Mouse (Mus musculus): ENCODE results near the gene Rpl18. TPM values are rescaled to one million over a fixed set of nuclear protein-coding genes. Genes with fewer than 3 reads are reported as not detected.
A peak's percentile ranks its signal among the peaks of the same experiment; 100 is the strongest.

Gene Rpl18
- polyA plus RNA-seq, 1 experiment from 2014 or later = 682 TPM

- no peak overlapping the region for H3K4me2 ChIP-seq (replicated peaks)
- H3K9me3 ChIP-seq (replicated peaks) = no peaks in the 10 kb centered on the region
- H3K36me3 ChIP-seq = no peaks in the 10 kb centered on the region
- peaks cover 10% of the 10 kb centered on the region for H3K4me1 ChIP-seq
- no peak overlapping the region; the same call in 1 of the 2 replicates for H3K9ac ChIP-seq
- no peaks in the 10 kb centered on the region for H3K27me3 ChIP-seq
- H3K4me3 ChIP-seq = no peak overlapping the region
- 80% methylated on average over 7 of the region's 7 CpGs for WGBS
- no peak overlapping the region for H3K27ac ChIP-seq
- no peak for ATAC-seq (ENCODE audit: low FRiP score)
Observed at GRCm38 (mm10) chr7:45748110-45748509, 32.9 kb downstream of the Rpl18 start.

GRCm38 (mm10) chr7:45749401-45749800 lies 34.1 kb downstream of the Rpl18 start:
- Histone ChIP-seq H3K9ac (0 out of 2 replicates have a peak overlapping the region, but pooled peaks have one; percentile 24), H3K27ac (no peak overlapping the region), H3K27me3 (no peaks in the 10 kb centered on the region), H3K4me1 (peaks cover 10% of the 10 kb centered on the region), H3K36me3 (no peaks in the 10 kb centered on the region), H3K4me2 (replicated peaks) (no peak overlapping the region), H3K9me3 (replicated peaks) (no peaks in the 10 kb centered on the region), H3K4me3 (no peak overlapping the region)
- WGBS = 56% methylated on average over 9 of the region's 10 CpGs
- no peak for ATAC-seq (ENCODE audit: low FRiP score)

- H3K9me3 ChIP-seq (replicated peaks) = no peaks in the 10 kb centered on the region
- H3K4me2 ChIP-seq (replicated peaks) = no peak overlapping the region
- no peaks in the 10 kb centered on the region for H3K27me3 ChIP-seq
- H3K4me1 ChIP-seq = peaks cover 10% of the 10 kb centered on the region
- ATAC-seq (ENCODE audit: low FRiP score) = no peak
- H3K36me3 ChIP-seq = no peaks in the 10 kb centered on the region
- WGBS = 82% methylated on average over 9 of the region's 9 CpGs
- H3K4me3 ChIP-seq = no peak overlapping the region
- H3K9ac ChIP-seq = no peak overlapping the region
- no peak overlapping the region for H3K27ac ChIP-seq
Observed at GRCm38 (mm10) chr7:45750162-45750561, 34.9 kb downstream of the Rpl18 start.

- Histone ChIP-seq H3K4me2 (replicated peaks) (no peak overlapping the region), H3K36me3 (no peaks in the 10 kb centered on the region), H3K9me3 (replicated peaks) (no peaks in the 10 kb centered on the region), H3K4me1 (peaks cover 3% of the 10 kb centered on the region; the same call in 1 of the 2 replicates), H3K27ac (no peak overlapping the region), H3K4me3 (no peak overlapping the region), H3K27me3 (peaks cover 34% of the 10 kb centered on the region), H3K9ac (no peak overlapping the region)
- no peak for ATAC-seq (ENCODE audit: low FRiP score)
- WGBS = 58% methylated on average over 6 of the region's 6 CpGs
Observed at GRCm38 (mm10) chr7:45755703-45756102, 40.4 kb downstream of the Rpl18 start.

- 8% methylated on average over 27 of the region's 27 CpGs for WGBS
- Histone ChIP-seq H3K4me1 (peaks cover 3% of the 10 kb centered on the region; the same call in 1 of the 2 replicates), H3K4me3 (peak overlapping the region; percentile 6; the same call in 1 of the 2 replicates), H3K9me3 (replicated peaks) (no peaks in the 10 kb centered on the region), H3K27ac (no peak overlapping the region), H3K27me3 (peaks cover 34% of the 10 kb centered on the region), H3K9ac (peak overlapping the region; percentile 2; the same call in 1 of the 2 replicates), H3K36me3 (no peaks in the 10 kb centered on the region), H3K4me2 (replicated peaks) (peak overlapping the region; percentile 40)
- 0 out of 2 replicates have a peak, but pooled peaks have one; percentile 54 for ATAC-seq (ENCODE audit: low FRiP score)
Observed at GRCm38 (mm10) chr7:45759400-45759799, 44.1 kb downstream of the Rpl18 start.

DNA sequence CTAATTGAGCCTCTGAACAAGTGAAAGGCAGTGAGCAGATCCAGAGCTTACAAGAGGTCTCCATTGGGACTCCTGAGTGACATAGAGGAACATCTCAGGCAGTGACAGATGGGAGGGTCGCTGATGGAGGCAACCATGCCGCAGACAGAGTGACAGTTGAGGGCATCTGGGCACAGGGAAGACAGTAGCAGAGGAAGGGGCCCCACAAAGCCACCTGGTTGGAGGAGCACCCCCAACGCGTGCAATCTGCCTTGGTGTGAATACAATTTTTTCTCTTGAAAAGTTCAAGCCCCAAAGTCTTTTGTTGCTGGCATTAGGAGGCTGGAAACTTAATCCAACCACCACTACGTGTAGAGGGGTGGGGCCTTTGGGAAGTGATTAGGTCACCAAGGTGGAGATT lies 44.9 kb downstream of the Rpl18 start:
- Histone ChIP-seq H3K4me1 (peaks cover 3% of the 10 kb centered on the region; the same call in 1 of the 2 replicates), H3K27me3 (peaks cover 38% of the 10 kb centered on the region), H3K36me3 (no peaks in the 10 kb centered on the region), H3K27ac (no peak overlapping the region), H3K4me2 (replicated peaks) (no peak overlapping the region), H3K9ac (no peak overlapping the region), H3K4me3 (no peak overlapping the region), H3K9me3 (replicated peaks) (no peaks in the 10 kb centered on the region)
- WGBS = 59% methylated on average over 5 of the region's 5 CpGs
- no peak; the same call in 1 of the 2 replicates for ATAC-seq (ENCODE audit: low FRiP score)

- Histone ChIP-seq H3K27ac (no peak overlapping the region), H3K4me3 (no peak overlapping the region), H3K36me3 (no peaks in the 10 kb centered on the region), H3K4me2 (replicated peaks) (no peak overlapping the region), H3K9me3 (replicated peaks) (no peaks in the 10 kb centered on the region), H3K9ac (no peak overlapping the region), H3K4me1 (no peaks in the 10 kb centered on the region), H3K27me3 (peaks cover 4% of the 10 kb centered on the region; the same call in 1 of the 2 replicates)
- 64% methylated on average over 8 of the region's 8 CpGs for WGBS
- ATAC-seq (ENCODE audit: low FRiP score) = no peak
Observed at GRCm38 (mm10) chr7:45765995-45766394, 50.7 kb downstream of the Rpl18 start.

GRCm38 (mm10) chr7:45766764-45767163 lies 51.5 kb downstream of the Rpl18 start:
- peaks cover 4% of the 10 kb centered on the region; the same call in 1 of the 2 replicates for H3K27me3 ChIP-seq
- no peaks in the 10 kb centered on the region for H3K9me3 ChIP-seq (replicated peaks)
- WGBS = 46% methylated on average over 8 of the region's 8 CpGs
- no peak overlapping the region for H3K27ac ChIP-seq
- H3K4me3 ChIP-seq = no peak overlapping the region
- H3K4me2 ChIP-seq (replicated peaks) = no peak overlapping the region
- no peak for ATAC-seq (ENCODE audit: low FRiP score)
- no peaks in the 10 kb centered on the region for H3K4me1 ChIP-seq
- no peaks in the 10 kb centered on the region for H3K36me3 ChIP-seq
- H3K9ac ChIP-seq = no peak overlapping the region

GRCm38 (mm10) chr7:45767500-45767899 lies 52.2 kb downstream of the Rpl18 start:
- H3K27ac ChIP-seq = no peak overlapping the region

More at GRCm38 (mm10) chr7:45767500-45767899, 52.2 kb downstream of the Rpl18 start:
- no peaks in the 10 kb centered on the region for H3K36me3 ChIP-seq
- H3K4me3 ChIP-seq = no peak overlapping the region
- no peak overlapping the region for H3K9ac ChIP-seq
- no peak overlapping the region for H3K4me2 ChIP-seq (replicated peaks)
- WGBS = 89% methylated on average over 6 of the region's 6 CpGs
- no peaks in the 10 kb centered on the region for H3K9me3 ChIP-seq (replicated peaks)
- ATAC-seq (ENCODE audit: low FRiP score) = no peak
- H3K27me3 ChIP-seq = peaks cover 4% of the 10 kb centered on the region; the same call in 1 of the 2 replicates
- H3K4me1 ChIP-seq = no peaks in the 10 kb centered on the region

Other genes with a start within 250 kb of the Rpl18 start
- 231 and 244 TPM in 2 replicates for gene Bax, start 248.6 kb upstream of the Rpl18 start, polyA plus RNA-seq (2016; fragmentation: Nextera tagmentation; extraction: Ambion mirVana)
- 0.13 and 0.54 TPM in 2 replicates for gene Tulp2, start 233.6 kb upstream of the Rpl18 start, polyA plus RNA-seq (2016; fragmentation: Nextera tagmentation; extraction: Ambion mirVana)
- gene Gm45808, start 228.6 kb upstream of the Rpl18 start, polyA plus RNA-seq (2016; fragmentation: Nextera tagmentation; extraction: Ambion mirVana) = not detected in 2 replicates
- gene Dhdh, start 226.7 kb upstream of the Rpl18 start, polyA plus RNA-seq (2016; fragmentation: Nextera tagmentation; extraction: Ambion mirVana) = 3.4 and 3.5 TPM in 2 replicates
- gene Nucb1, start 205.1 kb upstream of the Rpl18 start, polyA plus RNA-seq (2016; fragmentation: Nextera tagmentation; extraction: Ambion mirVana) = 144 and 147 TPM in 2 replicates
- 16.7 and 19.2 TPM in 2 replicates for gene Ppp1r15a, start 189.2 kb upstream of the Rpl18 start, polyA plus RNA-seq (2016; fragmentation: Nextera tagmentation; extraction: Ambion mirVana)
- 1.9 and 3.8 TPM in 2 replicates for gene Plekha4, start 189.1 kb upstream of the Rpl18 start, polyA plus RNA-seq (2016; fragmentation: Nextera tagmentation; extraction: Ambion mirVana)
- 0.70 and 0.79 TPM in 2 replicates for gene Hsd17b14, start 160.6 kb upstream of the Rpl18 start, polyA plus RNA-seq (2016; fragmentation: Nextera tagmentation; extraction: Ambion mirVana)
- 35.2 and 36.9 TPM in 2 replicates for gene Bcat2, start 145.3 kb upstream of the Rpl18 start, polyA plus RNA-seq (2016; fragmentation: Nextera tagmentation; extraction: Ambion mirVana)
- gene Fgf21, start 100.0 kb upstream of the Rpl18 start, polyA plus RNA-seq (2016; fragmentation: Nextera tagmentation; extraction: Ambion mirVana) = 0.45 TPM in 1 of 2 replicates, not detected in the other
- gene Fut1, start 98.2 kb upstream of the Rpl18 start, polyA plus RNA-seq (2016; fragmentation: Nextera tagmentation; extraction: Ambion mirVana) = 0.14 TPM in 1 of 2 replicates, not detected in the other
- 0.18 TPM in 1 of 2 replicates, not detected in the other for gene Izumo1, start 93.6 kb upstream of the Rpl18 start, polyA plus RNA-seq (2016; fragmentation: Nextera tagmentation; extraction: Ambion mirVana)
- 15.6 and 16.2 TPM in 2 replicates for gene Rasip1, start 88.0 kb upstream of the Rpl18 start, polyA plus RNA-seq (2016; fragmentation: Nextera tagmentation; extraction: Ambion mirVana)
- 3.7 and 4.8 TPM in 2 replicates for gene Mamstr, start 75.5 kb upstream of the Rpl18 start, polyA plus RNA-seq (2016; fragmentation: Nextera tagmentation; extraction: Ambion mirVana)
- gene Fut2, start 49.1 kb upstream of the Rpl18 start, polyA plus RNA-seq (2016; fragmentation: Nextera tagmentation; extraction: Ambion mirVana) = 0.37 TPM in 1 of 2 replicates, not detected in the other
- 0.68 and 1.2 TPM in 2 replicates for gene Ntn5, start 31.4 kb upstream of the Rpl18 start, polyA plus RNA-seq (2016; fragmentation: Nextera tagmentation; extraction: Ambion mirVana)
- 1.1 and 2.2 TPM in 2 replicates for gene Sec1, start 21.1 kb upstream of the Rpl18 start, polyA plus RNA-seq (2016; fragmentation: Nextera tagmentation; extraction: Ambion mirVana)
- gene Car11, start 15.6 kb upstream of the Rpl18 start, polyA plus RNA-seq (2016; fragmentation: Nextera tagmentation; extraction: Ambion mirVana) = 21.2 and 25.5 TPM in 2 replicates
- 4.2 and 5.3 TPM in 2 replicates for gene Dbp, start 10.4 kb upstream of the Rpl18 start, polyA plus RNA-seq (2016; fragmentation: Nextera tagmentation; extraction: Ambion mirVana)
- 28.7 and 30.3 TPM in 2 replicates for gene Sphk2, start 2.5 kb downstream of the Rpl18 start, polyA plus RNA-seq (2016; fragmentation: Nextera tagmentation; extraction: Ambion mirVana)
- 0.89 and 1.0 TPM in 2 replicates for gene Fam83e, start 5.8 kb downstream of the Rpl18 start, polyA plus RNA-seq (2016; fragmentation: Nextera tagmentation; extraction: Ambion mirVana)
- gene Spaca4, start 10.4 kb downstream of the Rpl18 start, polyA plus RNA-seq (2016; fragmentation: Nextera tagmentation; extraction: Ambion mirVana) = not detected in 2 replicates
- gene Lmtk3, start 68.3 kb downstream of the Rpl18 start, polyA plus RNA-seq (2016; fragmentation: Nextera tagmentation; extraction: Ambion mirVana) = 8.4 and 11.9 TPM in 2 replicates
- gene Sult2b1, start 69.2 kb downstream of the Rpl18 start, polyA plus RNA-seq (2016; fragmentation: Nextera tagmentation; extraction: Ambion mirVana) = 2.4 and 3.0 TPM in 2 replicates
- gene Cyth2, start 99.1 kb downstream of the Rpl18 start, polyA plus RNA-seq (2016; fragmentation: Nextera tagmentation; extraction: Ambion mirVana) = 280 and 284 TPM in 2 replicates
- gene Kcnj14, start 109.3 kb downstream of the Rpl18 start, polyA plus RNA-seq (2016; fragmentation: Nextera tagmentation; extraction: Ambion mirVana) = 0.80 and 0.96 TPM in 2 replicates
- 43.2 and 45.8 TPM in 2 replicates for gene Grwd1, start 115.5 kb downstream of the Rpl18 start, polyA plus RNA-seq (2016; fragmentation: Nextera tagmentation; extraction: Ambion mirVana)
- gene Kdelr1, start 157.3 kb downstream of the Rpl18 start, polyA plus RNA-seq (2016; fragmentation: Nextera tagmentation; extraction: Ambion mirVana) = 43.5 and 45.6 TPM in 2 replicates
- gene Grin2d, start 162.9 kb downstream of the Rpl18 start, polyA plus RNA-seq (2016; fragmentation: Nextera tagmentation; extraction: Ambion mirVana) = 1.6 TPM in 2 replicates
- gene Syngr4, start 181.3 kb downstream of the Rpl18 start, polyA plus RNA-seq (2016; fragmentation: Nextera tagmentation; extraction: Ambion mirVana) = 0.52 TPM in 1 of 2 replicates, not detected in the other
- 3.4 and 5.2 TPM in 2 replicates for gene Tmem143, start 181.5 kb downstream of the Rpl18 start, polyA plus RNA-seq (2016; fragmentation: Nextera tagmentation; extraction: Ambion mirVana)
- gene Emp3, start 205.9 kb downstream of the Rpl18 start, polyA plus RNA-seq (2016; fragmentation: Nextera tagmentation; extraction: Ambion mirVana) = 42.6 and 55.0 TPM in 2 replicates
- 5.5 and 6.8 TPM in 2 replicates for gene Ccdc114, start 208.6 kb downstream of the Rpl18 start, polyA plus RNA-seq (2016; fragmentation: Nextera tagmentation; extraction: Ambion mirVana)

All from hindbrain, embryonic 12.5 days (tissue).